Mouse (Mus musculus): ENCODE measurements at regions not wholly inside any gene's neighbourhood (a gene's known extent, or its start where the extent isn't known, plus 50 kb on each side); places are given as distances from the start of the nearest gene placed in this dataset.

GRCm38 (mm10) chr1:90268131-90268691 is 64.4 kb downstream of the Ackr3 start:
- no peak overlapping the region for H3K4me3 ChIP-seq (ENCODE audit: low read length)
- H3K9me3 ChIP-seq (ENCODE audit: low read length), result peaks cover 3% of the 10 kb centered on the region; the same call in 1 of the 2 replicates
- H3K36me3 ChIP-seq (ENCODE audit: insufficient read depth, low read length), result no peaks in the 10 kb centered on the region
- H3K27ac ChIP-seq (ENCODE audit: low read length), result peak overlapping the region; percentile 63; the same call in 1 of the 2 replicates
- H3K9ac ChIP-seq (replicated peaks; ENCODE audit: low read length), result no peak overlapping the region
- ATAC-seq (ENCODE audit: low FRiP score, low TSS enrichment), result peak; percentile 93
- peaks cover 4% of the 10 kb centered on the region; the same call in 1 of the 2 replicates for H3K27me3 ChIP-seq (ENCODE audit: insufficient read depth, low read length)
- peaks cover 20% of the 10 kb centered on the region for H3K4me1 ChIP-seq (ENCODE audit: insufficient read depth, low read length)
- H3K4me2 ChIP-seq (replicated peaks; ENCODE audit: low read depth, low read length), result peak overlapping the region; percentile 16; the same call in 1 of the 2 replicates
- WGBS, result 11% methylated on average over 17 of the region's 17 CpGs

GRCm38 (mm10) chr1:90268951-90269350 is 65.2 kb downstream of the Ackr3 start:
- 46% methylated on average over 7 of the region's 7 CpGs for WGBS
- Histone ChIP-seq H3K27me3 (ENCODE audit: insufficient read depth, low read length) (peaks cover 4% of the 10 kb centered on the region; the same call in 1 of the 2 replicates), H3K4me3 (ENCODE audit: low read length) (no peak overlapping the region), H3K27ac (ENCODE audit: low read length) (peak overlapping the region; percentile 62), H3K9ac (replicated peaks; ENCODE audit: low read length) (peak overlapping the region; percentile 32; the same call in 1 of the 2 replicates), H3K9me3 (ENCODE audit: low read length) (peaks cover 3% of the 10 kb centered on the region; the same call in 1 of the 2 replicates), H3K36me3 (ENCODE audit: insufficient read depth, low read length) (no peaks in the 10 kb centered on the region), H3K4me2 (replicated peaks; ENCODE audit: low read depth, low read length) (0 out of 2 replicates have a peak overlapping the region, but pooled peaks have one; percentile 16), H3K4me1 (ENCODE audit: insufficient read depth, low read length) (peaks cover 20% of the 10 kb centered on the region)
- ATAC-seq (ENCODE audit: low FRiP score, low TSS enrichment), result no peak

- no peak overlapping the region for H3K4me2 ChIP-seq (replicated peaks; ENCODE audit: low read depth, low read length)
- H3K4me3 ChIP-seq (ENCODE audit: low read length), result no peak overlapping the region
- H3K4me1 ChIP-seq (ENCODE audit: insufficient read depth, low read length), result peaks cover 20% of the 10 kb centered on the region
- no peak overlapping the region for H3K27ac ChIP-seq (ENCODE audit: low read length)
- no peak overlapping the region for H3K9ac ChIP-seq (replicated peaks; ENCODE audit: low read length)
- no peaks in the 10 kb centered on the region for H3K36me3 ChIP-seq (ENCODE audit: insufficient read depth, low read length)
- H3K27me3 ChIP-seq (ENCODE audit: insufficient read depth, low read length), result peaks cover 4% of the 10 kb centered on the region; the same call in 1 of the 2 replicates
- WGBS, result 64% methylated on average over 1 of the region's 1 CpGs
- peaks cover 3% of the 10 kb centered on the region; the same call in 1 of the 2 replicates for H3K9me3 ChIP-seq (ENCODE audit: low read length)
- ATAC-seq (ENCODE audit: low FRiP score, low TSS enrichment), result no peak
Measured at GRCm38 (mm10) chr1:90269836-90270235, 66.1 kb downstream of the Ackr3 start.

- H3K4me2 ChIP-seq (replicated peaks; ENCODE audit: low read depth, low read length), result no peak overlapping the region
- H3K27me3 ChIP-seq (ENCODE audit: insufficient read depth, low read length), result peaks cover 4% of the 10 kb centered on the region; the same call in 1 of the 2 replicates
- H3K4me3 ChIP-seq (ENCODE audit: low read length), result no peak overlapping the region
- peaks cover 3% of the 10 kb centered on the region; the same call in 1 of the 2 replicates for H3K9me3 ChIP-seq (ENCODE audit: low read length)
- H3K36me3 ChIP-seq (ENCODE audit: insufficient read depth, low read length), result no peaks in the 10 kb centered on the region
- 83% methylated on average over 3 of the region's 3 CpGs for WGBS
- ATAC-seq (ENCODE audit: low FRiP score, low TSS enrichment), result no peak
- peaks cover 20% of the 10 kb centered on the region for H3K4me1 ChIP-seq (ENCODE audit: insufficient read depth, low read length)
- H3K27ac ChIP-seq (ENCODE audit: low read length), result no peak overlapping the region
- H3K9ac ChIP-seq (replicated peaks; ENCODE audit: low read length), result no peak overlapping the region
Measured at GRCm38 (mm10) chr1:90271326-90271725, 67.5 kb downstream of the Ackr3 start.

GRCm38 (mm10) chr1:90272411-90272810 is 68.6 kb downstream of the Ackr3 start:
- no peak overlapping the region for H3K9ac ChIP-seq (replicated peaks; ENCODE audit: low read length)
- H3K27ac ChIP-seq (ENCODE audit: low read length), result no peak overlapping the region
- H3K36me3 ChIP-seq (ENCODE audit: insufficient read depth, low read length), result no peaks in the 10 kb centered on the region
- H3K4me1 ChIP-seq (ENCODE audit: insufficient read depth, low read length), result peaks cover 20% of the 10 kb centered on the region
- H3K4me2 ChIP-seq (replicated peaks; ENCODE audit: low read depth, low read length), result no peak overlapping the region
- 98% methylated on average over 5 of the region's 5 CpGs for WGBS
- H3K27me3 ChIP-seq (ENCODE audit: insufficient read depth, low read length), result no peaks in the 10 kb centered on the region
- no peak for ATAC-seq (ENCODE audit: low FRiP score, low TSS enrichment)
- no peak overlapping the region for H3K4me3 ChIP-seq (ENCODE audit: low read length)
- H3K9me3 ChIP-seq (ENCODE audit: low read length), result peaks cover 3% of the 10 kb centered on the region; the same call in 1 of the 2 replicates

GRCm38 (mm10) chr1:90272830-90273628 is 69.2 kb downstream of the Ackr3 start:
- H3K27ac ChIP-seq (ENCODE audit: low read length), result no peak overlapping the region
- H3K9ac ChIP-seq (replicated peaks; ENCODE audit: low read length), result no peak overlapping the region
- no peak overlapping the region for H3K4me2 ChIP-seq (replicated peaks; ENCODE audit: low read depth, low read length)
- ATAC-seq (ENCODE audit: low FRiP score, low TSS enrichment), result no peak
- H3K36me3 ChIP-seq (ENCODE audit: insufficient read depth, low read length), result no peaks in the 10 kb centered on the region
- peaks cover 14% of the 10 kb centered on the region for H3K4me1 ChIP-seq (ENCODE audit: insufficient read depth, low read length)
- no peaks in the 10 kb centered on the region for H3K27me3 ChIP-seq (ENCODE audit: insufficient read depth, low read length)
- WGBS, result 58% methylated on average over 19 of the region's 19 CpGs
- peaks cover 3% of the 10 kb centered on the region; the same call in 1 of the 2 replicates for H3K9me3 ChIP-seq (ENCODE audit: low read length)
- no peak overlapping the region for H3K4me3 ChIP-seq (ENCODE audit: low read length)

- H3K27me3 ChIP-seq (ENCODE audit: insufficient read depth, low read length), result no peaks in the 10 kb centered on the region
- no peaks in the 10 kb centered on the region for H3K36me3 ChIP-seq (ENCODE audit: insufficient read depth, low read length)
- H3K27ac ChIP-seq (ENCODE audit: low read length), result no peak overlapping the region
- no peak for ATAC-seq (ENCODE audit: low FRiP score, low TSS enrichment)
- H3K4me2 ChIP-seq (replicated peaks; ENCODE audit: low read depth, low read length), result no peak overlapping the region
- H3K4me1 ChIP-seq (ENCODE audit: insufficient read depth, low read length), result peaks cover 9% of the 10 kb centered on the region
- H3K4me3 ChIP-seq (ENCODE audit: low read length), result no peak overlapping the region
- no peak overlapping the region for H3K9ac ChIP-seq (replicated peaks; ENCODE audit: low read length)
- peaks cover 3% of the 10 kb centered on the region; the same call in 1 of the 2 replicates for H3K9me3 ChIP-seq (ENCODE audit: low read length)
Measured at GRCm38 (mm10) chr1:90273629-90273928, 69.8 kb downstream of the Ackr3 start.

- Histone ChIP-seq H3K9ac (replicated peaks; ENCODE audit: low read length) (no peak overlapping the region), H3K4me2 (replicated peaks; ENCODE audit: low read depth, low read length) (no peak overlapping the region), H3K4me1 (ENCODE audit: insufficient read depth, low read length) (peaks cover 4% of the 10 kb centered on the region; the same call in 1 of the 2 replicates), H3K27me3 (ENCODE audit: insufficient read depth, low read length) (no peaks in the 10 kb centered on the region), H3K4me3 (ENCODE audit: low read length) (no peak overlapping the region), H3K27ac (ENCODE audit: low read length) (no peak overlapping the region), H3K36me3 (ENCODE audit: insufficient read depth, low read length) (no peaks in the 10 kb centered on the region), H3K9me3 (ENCODE audit: low read length) (peaks cover 3% of the 10 kb centered on the region; the same call in 1 of the 2 replicates)
- ATAC-seq (ENCODE audit: low FRiP score, low TSS enrichment), result no peak
- 92% methylated on average over 9 of the region's 9 CpGs for WGBS
Measured at GRCm38 (mm10) chr1:90274968-90275651, 71.3 kb downstream of the Ackr3 start.

- H3K9me3 ChIP-seq (ENCODE audit: low read length), result peaks cover 3% of the 10 kb centered on the region; the same call in 1 of the 2 replicates
- WGBS, result 89% methylated on average over 16 of the region's 16 CpGs
- no peaks in the 10 kb centered on the region for H3K36me3 ChIP-seq (ENCODE audit: insufficient read depth, low read length)
- no peaks in the 10 kb centered on the region for H3K27me3 ChIP-seq (ENCODE audit: insufficient read depth, low read length)
- no peak overlapping the region for H3K27ac ChIP-seq (ENCODE audit: low read length)
- H3K4me2 ChIP-seq (replicated peaks; ENCODE audit: low read depth, low read length), result no peak overlapping the region
- H3K4me3 ChIP-seq (ENCODE audit: low read length), result no peak overlapping the region
- peaks cover 6% of the 10 kb centered on the region; the same call in 1 of the 2 replicates for H3K4me1 ChIP-seq (ENCODE audit: insufficient read depth, low read length)
- H3K9ac ChIP-seq (replicated peaks; ENCODE audit: low read length), result no peak overlapping the region
- ATAC-seq (ENCODE audit: low FRiP score, low TSS enrichment), result no peak
Measured at GRCm38 (mm10) chr1:90275786-90276520, 72.2 kb downstream of the Ackr3 start.

All from kidney, embryonic 16.5 days (tissue).